Mouse (Mus musculus) intestine, embryonic 14.5 days (tissue): Measurements from ENCODE around the gene Gm49673. TPM values are rescaled to one million over a fixed set of nuclear protein-coding genes. Genes with fewer than 3 reads are reported as not detected.
"Not testable (repeated sequence)": the region's sequence is repeated elsewhere in the genome, so short reads cannot be mapped to it uniquely, and the experiment has no call there.

Experiments used
- ATAC-seq: fragments of 200-750 bp; cut with Nextera tagmentation; replicated peaks from 2 replicates; pipeline ENCODE4 v1.8.0; 2017; ENCODE audit warnings: low read depth, moderate number of reproducible peaks, moderate TSS enrichment, moderate library complexity; ENCODE audit not compliant: low FRiP score, low TSS enrichment
- DNase-seq: peaks from one replicate; pipeline ENCODE4 v3.0.0-alpha.2; 2018; ENCODE audit warnings: low spot score
- H3K27ac ChIP-seq: fragments of 300-500 bp; sonication (generic); 2 replicates; pipeline ENCODE4 v1.5.1; 2014; ENCODE audit warnings: low read depth, mild to moderate bottlenecking, control low read depth
- H3K27me3 ChIP-seq: fragments of 300-500 bp; sonication (generic); replicated peaks from 2 replicates; pipeline ENCODE4 v1.6.1; 2014; ENCODE audit warnings: low read length, control low read depth; ENCODE audit not compliant: control insufficient read depth, insufficient read depth
- H3K36me3 ChIP-seq: fragments of 300-500 bp; sonication (generic); 2 replicates; pipeline ENCODE4 v1.6.1; 2014; ENCODE audit warnings: low read length, control low read depth; ENCODE audit not compliant: control insufficient read depth, insufficient read depth
- H3K4me1 ChIP-seq: fragments of 300-500 bp; sonication (generic); replicated peaks from 2 replicates; pipeline ENCODE4 v1.6.1; 2014; ENCODE audit warnings: low read length, control low read depth, mixed read lengths; ENCODE audit not compliant: control insufficient read depth, insufficient read depth
- H3K4me2 ChIP-seq: fragments of 300-500 bp; sonication (generic); 2 replicates; pipeline ENCODE4 v1.6.1; 2014; ENCODE audit warnings: low read length
- H3K4me3 ChIP-seq: fragments of 300-500 bp; sonication (generic); 2 replicates; pipeline ENCODE4 v1.5.1; 2014; ENCODE audit warnings: low read depth, low read length, control low read depth, mixed read lengths
- H3K9ac ChIP-seq: fragments of 300-500 bp; sonication (generic); 2 replicates; pipeline ENCODE4 v1.6.1; 2014; ENCODE audit warnings: mild to moderate bottlenecking, low read length
- H3K9me3 ChIP-seq: fragments of 300-500 bp; sonication (generic); 2 replicates; pipeline ENCODE4 v1.6.1; 2016; ENCODE audit warnings: low read length, control low read depth; ENCODE audit not compliant: control insufficient read depth
- WGBS: fragments of 180-500 bp; shearing (Covaris S2); extraction: QIAGEN DNeasy Blood & Tissue Kit; methylation state at CpG from one replicate; pipeline ENCODE4 v1.1.7; 2014; 5-methylcytosine and 5-hydroxymethylcytosine counted together
- polyA plus RNA-seq: library from polyadenylated mRNA; unstranded; fragments of >200 nt; fragmentation: Nextera tagmentation; extraction: Ambion mirVana; gene quantifications from 2 replicates; pipeline ENCODE4 v1.2.1, GENCODE M21; 2014

Gene Gm49673
- polyA plus RNA-seq, 1 experiment from 2014 or later = 0.28 TPM

DNA sequence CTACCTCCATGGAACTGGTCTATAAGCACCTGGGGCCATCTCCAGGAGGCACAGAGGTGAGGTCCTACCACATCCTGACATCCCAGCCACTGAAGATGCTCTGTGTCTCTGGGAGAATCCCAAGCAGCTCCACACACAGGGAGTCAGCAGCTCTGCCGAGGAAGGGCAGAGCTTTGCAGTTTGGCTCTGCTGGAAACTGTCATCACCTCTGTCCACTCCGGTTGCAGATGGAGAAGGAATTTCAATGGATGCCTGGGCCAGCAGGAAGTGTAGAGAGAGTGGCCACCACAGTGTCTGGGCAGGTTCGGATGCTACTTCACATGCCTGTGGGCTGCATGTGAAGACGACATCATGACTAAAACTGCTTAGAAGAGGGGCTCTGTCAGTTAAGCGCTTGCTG lies 106.4 kb downstream of the Gm49673 start:
- H3K4me1 ChIP-seq, H3K9ac ChIP-seq, DNase-seq, H3K27ac ChIP-seq, H3K4me3 ChIP-seq, H3K27me3 ChIP-seq, H3K4me2 ChIP-seq, H3K9me3 ChIP-seq, H3K36me3 ChIP-seq, ATAC-seq: not testable (repeated sequence)
- no CpG with 5 or more reads among the region's 5 CpGs for WGBS

DNA sequence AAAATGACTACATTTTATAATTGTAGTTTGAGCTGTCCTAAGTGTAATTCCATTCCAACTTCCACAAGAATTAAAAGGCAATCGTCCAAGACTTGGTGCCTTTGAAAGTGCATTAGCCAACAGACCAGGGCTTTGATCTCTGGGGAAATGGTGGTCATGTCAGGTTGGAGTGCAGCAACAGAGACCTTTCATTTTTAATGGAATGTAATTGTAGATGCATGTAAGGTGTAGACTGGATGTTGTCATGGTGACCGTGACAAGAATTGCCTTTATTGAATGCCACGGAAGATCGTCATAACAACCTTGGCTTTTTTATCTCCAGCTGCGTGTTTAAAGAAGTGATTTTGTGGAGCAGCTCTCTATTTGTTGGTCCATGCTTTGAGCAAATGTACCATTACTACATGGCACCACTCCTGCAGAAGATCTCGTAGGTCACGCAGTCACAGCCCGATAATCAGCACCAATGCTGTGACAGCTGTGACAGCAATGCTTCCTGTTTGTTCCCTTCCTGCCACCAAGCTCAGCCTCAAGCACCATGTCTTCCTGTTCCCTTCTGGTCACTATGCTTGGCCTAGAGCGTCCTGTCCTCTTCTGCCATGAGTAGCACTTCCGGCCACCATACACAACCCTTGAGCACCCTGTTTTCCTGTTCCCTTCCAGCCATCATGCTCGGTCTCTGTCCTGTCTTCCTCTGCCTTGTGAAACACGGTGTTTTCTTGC lies 107.5 kb downstream of the Gm49673 start:
- not testable (repeated sequence) for H3K4me3 ChIP-seq, H3K9ac ChIP-seq, ATAC-seq, H3K4me2 ChIP-seq, H3K27me3 ChIP-seq, H3K27ac ChIP-seq, H3K4me1 ChIP-seq, H3K9me3 ChIP-seq, H3K36me3 ChIP-seq, DNase-seq
- no CpG with 5 or more reads among the region's 12 CpGs for WGBS

DNA sequence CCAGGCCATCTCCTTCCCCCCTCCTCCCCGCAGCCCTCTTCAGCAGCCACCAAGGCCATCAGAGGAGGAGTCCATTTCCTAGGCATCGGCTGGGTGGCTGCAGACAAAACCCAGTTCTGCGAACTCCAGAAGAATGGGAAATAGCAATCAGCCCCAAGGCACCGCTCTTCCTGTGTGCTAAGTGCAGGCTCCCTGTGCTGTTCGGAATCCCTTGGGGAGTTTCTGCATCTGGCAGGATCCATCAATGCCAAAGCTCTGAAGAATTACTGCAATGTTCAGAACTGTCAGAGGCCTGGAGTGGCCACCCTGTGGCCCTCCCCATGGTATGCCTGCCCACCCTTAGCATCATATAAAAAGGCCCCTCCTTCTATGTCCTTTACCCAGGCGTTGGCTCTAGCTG lies 110.6 kb downstream of the Gm49673 start:
- not testable (repeated sequence) for H3K27ac ChIP-seq, H3K4me2 ChIP-seq, H3K4me3 ChIP-seq, H3K9me3 ChIP-seq, DNase-seq, ATAC-seq, H3K4me1 ChIP-seq, H3K9ac ChIP-seq, H3K36me3 ChIP-seq, H3K27me3 ChIP-seq
- WGBS = 47% methylated on average over 3 of the region's 6 CpGs

Other genes with a start within 250 kb of the Gm49673 start
- gene Tagap, start 221.8 kb downstream of the Gm49673 start, polyA plus RNA-seq = 0.94 and 1.4 TPM in 2 replicates
- gene Rsph3a, start 202.2 kb downstream of the Gm49673 start, polyA plus RNA-seq = 50.1 and 54.5 TPM in 2 replicates
- gene Rnaset2a, start 309 bp upstream of the Gm49673 start, polyA plus RNA-seq = 28.3 and 35.2 TPM in 2 replicates
- 36.0 and 44.4 TPM in 2 replicates for gene Fgfr1op, start 17.7 kb upstream of the Gm49673 start, polyA plus RNA-seq
- gene Ccr6, start 88.3 kb upstream of the Gm49673 start, polyA plus RNA-seq = 0.67 and 0.68 TPM in 2 replicates
- gene Mpc1, start 135.1 kb upstream of the Gm49673 start, polyA plus RNA-seq = 168 and 170 TPM in 2 replicates
- 63.8 and 82.2 TPM in 2 replicates for gene Sft2d1, start 163.3 kb upstream of the Gm49673 start, polyA plus RNA-seq
- 0.32 and 0.65 TPM in 2 replicates for gene Prr18, start 189.7 kb upstream of the Gm49673 start, polyA plus RNA-seq
- 0.35 TPM in 1 of 2 replicates, not detected in the other for gene T2, start 208.2 kb upstream of the Gm49673 start, polyA plus RNA-seq